Mouse (Mus musculus) liver, adult 2 months (tissue): ENCODE measurements at regions not wholly inside any gene's neighbourhood (a gene's known extent, or its start where the extent isn't known, plus 50 kb on each side); places are given as distances from the start of the nearest gene placed in this dataset.

Experiments used
- DNase-seq: peaks from one replicate; pipeline ENCODE4 v3.0.0-alpha.2; 2011; ENCODE audit warnings: low read depth, low spot score; ENCODE audit errors: extremely low read depth
- H3K27ac ChIP-seq: fragments of 200-500 bp; replicated peaks from 2 replicates; pipeline ENCODE4 v1.5.1; 2012; ENCODE audit warnings: low read depth, mild to moderate bottlenecking, control low read depth, inconsistent platforms, low read length; ENCODE audit not compliant: insufficient read depth
- H3K27me3 ChIP-seq: fragments of 200-500 bp; 2 replicates; pipeline ENCODE4 v1.6.1; 2012; ENCODE audit warnings: mild to moderate bottlenecking, moderate library complexity, low read length, inconsistent platforms; ENCODE audit not compliant: control insufficient read depth, insufficient read depth
- H3K36me3 ChIP-seq: fragments of 200-500 bp; 2 replicates; pipeline ENCODE4 v1.6.1; 2012; ENCODE audit warnings: low read length, inconsistent platforms; ENCODE audit not compliant: control insufficient read depth, insufficient read depth
- H3K4me1 ChIP-seq: fragments of 200-500 bp; 2 replicates; pipeline ENCODE4 v1.6.1; 2011; ENCODE audit warnings: low read length; ENCODE audit not compliant: control insufficient read depth, insufficient read depth
- H3K4me3 ChIP-seq: fragments of 200-500 bp; 2 replicates; pipeline ENCODE4 v1.5.1; 2011; ENCODE audit warnings: low read depth, mild to moderate bottlenecking, control low read depth, low read length, moderate library complexity; ENCODE audit not compliant: insufficient read depth
- H3K79me2 ChIP-seq: fragments of 200-500 bp; 2 replicates; pipeline ENCODE4 v1.6.1; 2012; ENCODE audit warnings: inconsistent platforms, mild to moderate bottlenecking, low read length, moderate library complexity; ENCODE audit not compliant: control insufficient read depth, insufficient read depth
- H3K9ac ChIP-seq: fragments of 200-500 bp; 2 replicates; pipeline ENCODE4 v1.6.1; 2012; ENCODE audit warnings: low read depth, mild to moderate bottlenecking, control low read depth, inconsistent platforms, low read length
- CTCF ChIP-seq: fragments of 200-500 bp; IDR thresholded peaks from 2 replicates; pipeline ENCODE4 v1.5.1; 2011; ENCODE audit warnings: low read depth, low read length, control low read depth
- POLR2A ChIP-seq: fragments of 200-500 bp; IDR thresholded peaks from 2 replicates; pipeline ENCODE4 v1.6.1; 2011; ENCODE audit warnings: low read length, control low read depth; ENCODE audit not compliant: insufficient read depth; ENCODE audit errors: extremely low read depth
- WGBS: fragments of 180-500 bp; shearing (Covaris S2); methylation state at CpG from one replicate; pipeline ENCODE4 v1.1.7; 2018; 5-methylcytosine and 5-hydroxymethylcytosine counted together

DNA sequence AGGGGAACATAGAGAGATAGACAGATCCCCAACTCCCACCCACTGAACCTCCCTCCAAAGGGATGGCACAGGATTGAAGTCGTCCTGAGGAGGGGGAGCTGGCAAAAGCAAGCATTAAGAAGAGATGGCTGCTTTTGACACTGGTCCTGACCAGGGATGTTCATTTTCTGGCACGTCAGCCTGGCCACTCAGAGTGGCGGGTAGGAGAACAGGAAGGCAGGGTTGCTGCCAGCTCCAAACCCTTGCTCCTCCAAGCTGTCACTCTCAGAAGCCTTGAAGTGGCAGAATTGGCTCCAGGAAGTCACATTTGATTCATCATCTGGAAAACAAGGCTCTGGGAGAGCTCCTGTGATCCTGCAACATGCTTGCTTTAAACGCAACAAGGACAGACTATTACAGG, 94.8 kb upstream of the Sfswap start:
- no peaks in the 10 kb centered on the region for H3K27me3 ChIP-seq
- H3K27ac ChIP-seq: no peak overlapping the region
- no peaks in the 10 kb centered on the region for H3K79me2 ChIP-seq
- H3K36me3 ChIP-seq: no peaks in the 10 kb centered on the region
- WGBS: 65% methylated on average over 4 of the region's 4 CpGs
- H3K4me1 ChIP-seq: no peaks in the 10 kb centered on the region
- H3K4me3 ChIP-seq: no peak overlapping the region
- TF ChIP-seq POLR2A (no peak), CTCF (no peak)
- DNase-seq: no peak
- H3K9ac ChIP-seq: no peak overlapping the region

DNA sequence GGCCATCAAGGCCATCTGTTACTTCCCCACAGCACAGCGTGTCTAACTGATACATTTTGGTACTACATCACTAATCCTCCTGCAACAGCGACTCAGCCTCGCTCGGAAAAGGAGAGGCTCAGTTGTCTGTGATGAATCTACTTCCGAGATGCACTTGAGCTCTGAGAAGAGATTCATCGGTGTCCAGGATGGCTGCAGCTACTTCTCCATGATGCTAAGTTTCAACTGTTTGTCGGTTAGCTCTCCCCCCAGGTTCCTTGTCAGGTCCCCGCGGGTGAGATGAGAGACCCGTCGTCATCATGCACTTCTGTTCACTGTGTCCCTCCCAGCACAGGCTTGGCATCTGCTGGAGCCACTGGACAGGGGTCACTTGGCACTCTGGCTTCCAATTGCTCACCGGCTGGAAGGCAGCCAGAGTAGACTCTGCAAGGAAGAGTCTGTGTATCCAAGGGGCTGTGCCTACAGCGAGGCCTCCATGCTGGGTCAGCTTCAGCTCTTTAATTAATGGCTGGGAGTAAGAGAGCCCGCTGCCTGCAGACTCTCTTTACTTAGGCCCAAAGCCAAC, 91.5 kb upstream of the Sfswap start:
- no peaks in the 10 kb centered on the region for H3K4me1 ChIP-seq
- H3K27ac ChIP-seq: no peak overlapping the region
- no peaks in the 10 kb centered on the region for H3K36me3 ChIP-seq
- H3K79me2 ChIP-seq: no peaks in the 10 kb centered on the region
- WGBS: 62% methylated on average over 14 of the region's 14 CpGs
- no peak overlapping the region for H3K9ac ChIP-seq
- DNase-seq: no peak
- TF ChIP-seq CTCF (no peak), POLR2A (no peak)
- H3K27me3 ChIP-seq: no peaks in the 10 kb centered on the region
- H3K4me3 ChIP-seq: no peak overlapping the region

DNA sequence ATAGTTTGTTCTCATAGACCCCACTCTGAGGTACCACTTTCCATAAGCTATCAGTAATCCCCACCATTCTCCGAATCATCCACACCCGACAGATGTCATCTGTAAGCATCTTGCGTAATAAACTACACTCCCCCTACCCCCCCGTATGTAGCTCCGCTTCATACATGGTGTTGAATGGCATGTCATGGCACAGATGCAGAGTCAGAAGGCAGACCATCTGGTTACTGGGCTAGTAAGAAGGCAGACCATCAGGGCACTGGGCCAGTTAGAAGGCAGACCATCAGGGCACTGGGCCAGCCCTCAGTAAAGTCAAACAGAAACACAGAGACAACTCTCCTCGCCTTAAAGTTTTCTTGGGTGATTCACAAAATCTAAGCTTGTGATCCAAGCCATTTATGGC, 88.9 kb upstream of the Sfswap start:
- Histone ChIP-seq H3K4me1 (no peaks in the 10 kb centered on the region), H3K4me3 (no peak overlapping the region), H3K27ac (no peak overlapping the region), H3K79me2 (no peaks in the 10 kb centered on the region), H3K36me3 (no peaks in the 10 kb centered on the region), H3K9ac (no peak overlapping the region), H3K27me3 (no peaks in the 10 kb centered on the region)
- TF ChIP-seq CTCF (no peak), POLR2A (no peak)
- WGBS: 89% methylated on average over 6 of the region's 6 CpGs
- no peak for DNase-seq

DNA sequence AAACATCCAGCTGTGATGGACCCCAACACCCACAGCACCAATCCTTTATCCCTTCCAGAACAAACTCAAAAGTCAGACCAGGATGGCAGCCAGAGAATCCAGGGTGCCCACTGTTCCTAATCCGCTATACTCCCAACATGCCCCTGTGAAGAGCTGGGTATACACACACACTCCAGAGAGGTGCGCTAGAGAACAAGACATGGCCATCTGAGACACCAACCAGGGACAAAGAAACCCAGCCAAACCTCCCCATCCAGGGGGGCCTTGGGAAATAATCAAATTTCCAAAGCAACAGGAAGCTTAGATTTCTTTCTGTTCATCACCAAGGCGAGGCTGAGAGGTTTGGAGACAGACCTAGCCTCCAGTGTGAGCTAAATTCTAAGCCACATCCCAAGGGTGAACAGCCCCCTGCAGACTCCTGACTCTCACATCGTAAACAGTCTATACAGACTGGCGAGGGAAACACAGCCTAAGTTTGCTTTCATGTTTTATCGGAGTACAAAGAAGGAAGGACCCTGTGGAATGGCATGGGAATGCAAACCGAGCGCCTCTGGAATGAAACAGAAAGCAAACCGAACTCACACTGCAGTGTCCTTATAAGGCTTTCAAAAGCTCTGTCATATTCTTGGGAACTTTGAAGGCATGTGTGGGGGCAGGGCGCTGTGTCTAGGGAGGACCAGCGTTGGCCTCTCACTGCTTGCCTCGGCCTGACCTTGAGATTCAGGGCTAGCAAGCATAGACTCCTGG, 85.9 kb upstream of the Sfswap start:
- H3K27ac ChIP-seq: peak overlapping the region; percentile 42
- H3K4me3 ChIP-seq: no peak overlapping the region
- DNase-seq: peak; percentile 22
- H3K4me1 ChIP-seq: no peaks in the 10 kb centered on the region
- H3K36me3 ChIP-seq: no peaks in the 10 kb centered on the region
- H3K79me2 ChIP-seq: no peaks in the 10 kb centered on the region
- no peaks in the 10 kb centered on the region for H3K27me3 ChIP-seq
- 34% methylated on average over 12 of the region's 12 CpGs for WGBS
- TF ChIP-seq CTCF (no peak), POLR2A (no peak)
- H3K9ac ChIP-seq: no peak overlapping the region

DNA sequence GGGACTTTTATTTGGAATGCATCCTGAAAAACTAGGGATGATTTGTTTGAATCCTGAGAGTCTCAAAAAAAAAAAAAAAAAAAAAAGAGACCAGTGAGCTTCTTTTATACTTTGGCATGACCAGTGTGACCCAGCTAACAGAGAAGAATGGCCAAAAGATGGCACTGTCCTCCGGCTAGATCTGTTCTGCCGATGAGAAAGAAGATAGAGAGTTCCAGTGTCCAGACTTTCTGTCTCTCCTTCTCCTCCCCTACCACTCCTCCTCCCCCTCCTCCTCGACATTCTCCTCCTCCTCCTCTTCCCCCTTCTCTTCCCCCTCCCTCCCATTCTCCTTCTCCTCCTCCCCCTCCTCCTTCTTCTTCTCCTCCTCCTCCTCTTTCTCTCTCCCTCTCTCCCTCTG, 84.6 kb upstream of the Sfswap start:
- DNase-seq: peak; percentile 16
- H3K36me3 ChIP-seq: no peaks in the 10 kb centered on the region
- no peak overlapping the region for H3K9ac ChIP-seq
- 30% methylated on average over 3 of the region's 3 CpGs for WGBS
- no peak overlapping the region for H3K4me3 ChIP-seq
- no peaks in the 10 kb centered on the region for H3K4me1 ChIP-seq
- no peaks in the 10 kb centered on the region for H3K27me3 ChIP-seq
- TF ChIP-seq CTCF (no peak), POLR2A (no peak)
- H3K79me2 ChIP-seq: no peaks in the 10 kb centered on the region
- no peak overlapping the region for H3K27ac ChIP-seq

DNA sequence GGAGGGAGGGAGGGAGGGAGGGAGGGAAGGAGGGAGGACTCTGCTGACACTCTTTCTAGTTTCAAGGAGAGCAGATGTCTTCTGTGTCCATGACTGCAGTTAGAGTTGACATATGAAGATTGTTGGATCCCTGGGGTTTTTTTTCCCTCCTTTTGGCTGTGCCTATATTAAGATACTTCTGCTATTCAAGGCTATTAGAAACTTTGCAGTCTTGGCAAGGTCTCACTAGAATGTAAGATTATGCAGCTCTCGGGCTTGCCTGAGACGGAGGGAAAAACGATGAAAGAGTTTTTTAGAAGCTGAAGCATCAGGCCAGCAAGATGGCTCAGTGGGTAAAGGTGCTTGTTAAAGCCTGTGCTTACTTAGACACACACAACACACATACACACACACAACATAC, 83.5 kb upstream of the Sfswap start:
- Histone ChIP-seq H3K36me3 (no peaks in the 10 kb centered on the region), H3K27me3 (no peaks in the 10 kb centered on the region), H3K4me1 (no peaks in the 10 kb centered on the region), H3K9ac (no peak overlapping the region), H3K79me2 (no peaks in the 10 kb centered on the region), H3K27ac (no peak overlapping the region), H3K4me3 (no peak overlapping the region)
- WGBS: 81% methylated on average over 3 of the region's 3 CpGs
- no peak for DNase-seq
- TF ChIP-seq POLR2A: no peak
- TF ChIP-seq CTCF: no peak
